Mouse (Mus musculus): Measurements from ENCODE around the gene Mthfsd. TPM values are rescaled to one million over a fixed set of nuclear protein-coding genes. Genes with fewer than 3 reads are reported as not detected.

The Mthfsd gene
- polyA plus RNA-seq, 1 experiment from 2014 or later: 68.2 TPM

DNA sequence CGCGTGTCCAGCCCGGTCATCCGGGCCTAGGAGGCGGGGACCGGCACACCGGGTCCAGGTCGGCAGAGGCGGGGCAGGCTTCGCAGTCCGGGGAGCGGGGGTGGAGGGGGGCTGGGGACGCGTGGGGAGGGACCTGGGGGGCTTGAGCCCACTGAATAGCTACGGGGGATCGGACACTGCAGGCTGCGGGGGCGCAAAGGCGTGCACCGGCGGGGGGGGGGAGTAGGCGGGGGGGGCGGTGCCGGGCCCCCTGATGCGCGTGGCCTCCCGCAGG, 24.3 kb downstream of the Mthfsd start:
- Histone ChIP-seq H3K36me3 (replicated peaks) (0 out of 2 replicates have a peak, but pooled peaks cover 3% of the 10 kb centered on the region), H3K4me3 (peak overlapping the region; percentile 70), H3K9me3 (no peaks in the 10 kb centered on the region), H3K27ac (replicated peaks) (peak overlapping the region; percentile 86), H3K27me3 (replicated peaks; ENCODE audit: low read depth, poor library complexity, severe bottlenecking) (peaks cover 100% of the 10 kb centered on the region), H3K4me1 (peaks cover 61% of the 10 kb centered on the region)
- under 1% methylated on average over 26 of the region's 27 CpGs for WGBS
- DNase-seq (ENCODE audit: low spot score): no peak

DNA sequence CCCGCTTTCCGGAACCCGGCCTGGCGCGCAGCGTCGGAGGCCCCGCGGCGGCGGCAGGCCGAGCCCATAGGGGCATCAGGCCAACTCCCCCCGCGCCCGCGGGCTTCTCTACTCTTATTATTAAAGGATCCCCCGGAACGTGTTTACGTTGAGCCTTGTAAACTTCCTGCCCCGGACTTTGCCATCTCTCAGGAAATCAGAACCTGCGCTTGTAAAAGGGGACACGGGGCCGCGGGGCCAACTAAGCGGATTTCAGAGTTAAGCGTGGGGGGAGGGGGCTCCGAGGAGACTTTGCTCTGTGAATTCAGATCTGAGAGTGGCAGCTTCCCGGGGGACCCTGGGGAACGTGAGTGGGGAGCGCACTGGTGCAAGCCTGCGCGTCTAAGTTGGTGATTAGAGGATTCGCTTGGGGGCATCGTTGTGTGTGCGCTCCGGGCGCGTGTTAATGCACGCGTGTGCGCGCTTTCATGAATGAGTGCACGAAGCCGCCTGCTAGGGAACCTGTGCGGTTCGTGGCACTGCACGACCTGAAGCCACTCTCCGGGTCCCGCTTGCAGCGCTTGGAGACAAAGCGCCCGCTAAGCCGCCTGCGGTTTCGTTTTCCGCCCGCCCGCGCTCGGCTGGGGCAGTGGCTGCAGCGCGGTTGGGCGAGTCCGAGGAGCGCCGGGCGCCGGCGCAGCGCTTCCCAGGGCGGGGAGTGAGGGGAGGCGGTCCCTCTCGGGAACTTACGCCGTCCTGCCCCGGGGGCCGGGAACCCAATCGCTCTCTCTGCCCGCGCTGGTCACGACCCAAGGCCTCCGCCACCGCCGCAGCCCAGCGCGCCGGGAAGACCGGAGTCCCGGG, 24.9 kb downstream of the Mthfsd start:
- WGBS: under 1% methylated on average over 89 of the region's 89 CpGs
- peak overlapping the region; percentile 86 for H3K27ac ChIP-seq (replicated peaks)
- peaks cover 100% of the 10 kb centered on the region for H3K27me3 ChIP-seq (replicated peaks; ENCODE audit: low read depth, poor library complexity, severe bottlenecking)
- H3K4me1 ChIP-seq: peaks cover 58% of the 10 kb centered on the region
- 0 out of 2 replicates have a peak, but pooled peaks cover 3% of the 10 kb centered on the region for H3K36me3 ChIP-seq (replicated peaks)
- peak overlapping the region; percentile 70 for H3K4me3 ChIP-seq
- no peaks in the 10 kb centered on the region for H3K9me3 ChIP-seq
- DNase-seq (ENCODE audit: low spot score): peak; percentile 87

DNA sequence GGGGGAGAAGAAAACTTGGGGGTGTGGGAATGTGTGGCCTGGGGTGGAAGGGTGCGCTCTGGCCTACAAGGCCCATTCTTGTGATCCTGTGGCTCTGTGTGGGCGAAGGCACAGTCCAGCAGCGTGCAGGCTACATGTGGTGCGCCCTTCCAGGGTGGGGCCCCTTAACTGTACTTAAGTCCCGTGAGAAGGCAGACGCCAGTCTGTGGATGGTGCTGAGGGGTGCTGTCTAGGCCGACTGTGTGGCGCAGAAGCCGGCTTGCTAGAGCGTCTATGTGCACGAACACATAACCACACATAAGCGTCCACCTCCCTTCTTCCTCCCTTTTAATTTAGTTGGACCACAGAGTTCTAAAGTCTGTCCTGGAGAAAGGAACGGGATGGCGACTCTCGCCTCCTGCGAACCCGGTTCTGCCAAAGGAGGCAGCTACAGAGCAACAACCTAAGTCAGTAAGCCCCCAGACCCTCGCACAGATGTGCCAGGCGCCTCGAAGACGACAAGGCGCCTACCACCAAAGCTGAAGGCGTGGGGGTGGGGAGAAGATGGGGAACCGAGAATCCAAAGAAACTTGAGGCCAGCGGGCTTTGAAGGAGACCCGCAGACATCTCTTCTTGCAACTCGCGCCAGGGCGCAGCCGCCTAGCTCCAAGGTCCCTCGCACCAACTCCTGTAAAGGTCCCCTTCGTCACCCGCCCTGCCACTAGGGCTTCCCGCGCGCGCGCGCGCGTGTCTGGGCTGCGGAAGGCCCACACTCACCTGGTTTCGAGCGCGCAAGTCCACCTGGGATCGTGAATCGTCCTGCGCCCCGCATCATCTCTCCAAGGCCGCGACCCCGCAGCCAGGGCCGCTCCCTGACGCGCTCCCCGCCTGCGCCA, 25.7 kb downstream of the Mthfsd start:
- DNase-seq (ENCODE audit: low spot score): peak; percentile 62
- Histone ChIP-seq H3K4me3 (peak overlapping the region; percentile 70), H3K4me1 (peaks cover 58% of the 10 kb centered on the region), H3K27ac (replicated peaks) (peak overlapping the region; percentile 86), H3K27me3 (replicated peaks; ENCODE audit: low read depth, poor library complexity, severe bottlenecking) (peaks cover 100% of the 10 kb centered on the region), H3K9me3 (no peaks in the 10 kb centered on the region), H3K36me3 (replicated peaks) (0 out of 2 replicates have a peak, but pooled peaks cover 3% of the 10 kb centered on the region)
- WGBS: under 1% methylated on average over 57 of the region's 57 CpGs

DNA sequence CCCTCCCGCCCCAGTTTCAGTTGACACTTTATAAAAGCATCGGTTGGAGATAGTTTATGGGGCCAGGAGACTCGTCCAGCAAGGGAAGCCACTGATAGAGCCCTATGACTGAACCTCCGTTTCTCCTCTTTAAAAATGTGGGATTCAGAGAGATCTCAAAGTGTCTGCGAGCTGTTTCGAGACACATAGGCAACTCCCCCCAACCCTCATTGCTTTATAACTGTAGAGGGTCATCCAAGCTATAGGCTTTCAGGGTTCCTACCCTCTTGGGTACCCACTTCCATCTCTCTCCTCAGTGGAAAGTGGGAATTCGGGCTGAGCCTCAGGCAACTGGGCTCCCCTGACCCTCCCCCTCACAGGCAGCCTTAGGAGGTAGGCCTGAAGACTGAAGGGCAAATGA, 26.8 kb downstream of the Mthfsd start:
- Histone ChIP-seq H3K36me3 (replicated peaks) (no peaks in the 10 kb centered on the region), H3K27ac (replicated peaks) (peak overlapping the region; percentile 86), H3K4me1 (peaks cover 51% of the 10 kb centered on the region), H3K9me3 (no peaks in the 10 kb centered on the region), H3K27me3 (replicated peaks; ENCODE audit: low read depth, poor library complexity, severe bottlenecking) (peaks cover 100% of the 10 kb centered on the region), H3K4me3 (peak overlapping the region; percentile 70)
- DNase-seq (ENCODE audit: low spot score): no peak
- WGBS: 2% methylated on average over 7 of the region's 7 CpGs

DNA sequence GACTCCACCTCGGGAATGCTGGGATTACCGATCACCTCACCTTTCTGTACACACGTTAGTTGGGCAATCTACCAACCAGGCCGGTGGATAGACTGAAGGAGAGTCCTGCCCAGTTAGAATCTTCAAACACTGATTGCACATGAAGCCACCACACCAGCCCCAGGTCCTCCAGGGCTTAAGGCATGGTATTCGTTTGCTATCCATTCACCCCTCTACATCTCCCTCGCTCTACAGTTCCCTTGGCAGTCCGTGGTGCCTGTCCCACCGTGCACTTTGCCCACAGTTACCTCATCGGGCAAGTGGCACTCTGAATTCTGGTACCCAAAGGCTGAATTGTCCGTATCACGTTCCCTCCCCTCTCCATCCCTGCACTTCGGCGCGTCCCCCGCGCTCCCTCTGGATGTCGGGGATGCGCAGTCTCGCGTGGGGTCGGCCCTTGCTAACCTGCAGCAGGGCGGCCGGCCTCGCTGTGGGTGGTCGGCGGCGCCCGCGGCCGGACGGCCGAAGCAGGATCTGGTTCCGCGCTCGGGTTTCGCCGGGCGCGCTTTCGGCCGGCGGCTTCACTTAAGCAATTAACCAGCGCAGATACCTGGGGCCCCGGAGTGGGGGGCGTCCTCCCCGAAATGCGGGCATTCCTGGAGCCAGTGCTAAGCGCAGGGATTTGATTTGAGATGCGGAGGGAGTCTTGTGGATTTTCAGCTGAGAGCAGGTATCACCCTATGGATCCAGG, 27.7 kb downstream of the Mthfsd start:
- WGBS: under 1% methylated on average over 49 of the region's 49 CpGs
- Histone ChIP-seq H3K4me3 (peak overlapping the region; percentile 70), H3K27ac (replicated peaks) (peak overlapping the region; percentile 74), H3K4me1 (peaks cover 51% of the 10 kb centered on the region), H3K9me3 (no peaks in the 10 kb centered on the region), H3K27me3 (replicated peaks; ENCODE audit: low read depth, poor library complexity, severe bottlenecking) (peaks cover 100% of the 10 kb centered on the region), H3K36me3 (replicated peaks) (no peaks in the 10 kb centered on the region)
- peak; percentile 70 for DNase-seq (ENCODE audit: low spot score)

DNA sequence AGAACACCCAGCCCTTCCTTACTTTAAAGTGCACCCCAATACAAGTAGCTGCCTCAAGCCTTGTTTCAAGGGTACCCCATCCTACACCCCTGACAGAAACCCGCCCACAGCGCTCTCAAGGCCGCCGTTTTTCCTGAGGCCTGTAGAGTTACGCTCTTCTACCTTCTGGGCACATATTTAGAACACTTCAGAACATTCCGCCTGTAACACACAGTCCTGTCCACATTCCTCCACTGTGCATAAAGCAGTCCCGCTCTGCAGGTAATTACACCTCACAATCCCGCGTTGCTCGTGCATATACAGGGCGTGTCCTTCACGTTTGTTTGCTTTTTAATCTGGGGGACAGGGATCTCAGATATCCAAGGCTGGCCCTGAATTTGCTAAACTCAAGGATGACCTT, 28.2 kb downstream of the Mthfsd start:
- H3K27me3 ChIP-seq (replicated peaks; ENCODE audit: low read depth, poor library complexity, severe bottlenecking): peaks cover 100% of the 10 kb centered on the region
- no peaks in the 10 kb centered on the region for H3K36me3 ChIP-seq (replicated peaks)
- H3K9me3 ChIP-seq: no peaks in the 10 kb centered on the region
- WGBS: 3% methylated on average over 12 of the region's 12 CpGs
- no peak for DNase-seq (ENCODE audit: low spot score)
- peak overlapping the region; percentile 70 for H3K4me3 ChIP-seq
- H3K4me1 ChIP-seq: peaks cover 49% of the 10 kb centered on the region
- no peak overlapping the region for H3K27ac ChIP-seq (replicated peaks)

DNA sequence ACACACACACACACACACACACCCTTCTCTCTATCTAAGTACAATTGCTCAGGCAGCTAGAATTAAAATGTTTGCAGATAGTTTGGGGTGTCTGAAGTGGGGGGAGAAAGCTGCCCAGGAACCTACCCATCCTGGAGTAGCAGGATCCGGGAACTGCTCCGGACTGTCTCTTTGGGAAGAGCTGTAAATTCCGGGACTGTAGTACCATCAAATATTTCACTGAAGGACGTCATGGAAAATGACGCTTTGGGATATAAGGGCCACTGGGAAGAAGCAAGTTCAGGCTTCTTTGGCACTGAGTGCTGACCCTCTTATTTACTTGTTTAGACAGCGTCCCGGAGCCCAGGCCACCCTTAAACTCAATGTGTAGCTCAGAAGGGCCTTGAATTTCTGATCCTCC, 29.0 kb downstream of the Mthfsd start:
- Histone ChIP-seq H3K9me3 (no peaks in the 10 kb centered on the region), H3K4me1 (peaks cover 49% of the 10 kb centered on the region), H3K4me3 (no peak overlapping the region), H3K27ac (replicated peaks) (no peak overlapping the region), H3K27me3 (replicated peaks; ENCODE audit: low read depth, poor library complexity, severe bottlenecking) (peaks cover 100% of the 10 kb centered on the region), H3K36me3 (replicated peaks) (no peaks in the 10 kb centered on the region)
- peak; percentile 36 for DNase-seq (ENCODE audit: low spot score)
- WGBS: 2% methylated on average over 7 of the region's 7 CpGs

DNA sequence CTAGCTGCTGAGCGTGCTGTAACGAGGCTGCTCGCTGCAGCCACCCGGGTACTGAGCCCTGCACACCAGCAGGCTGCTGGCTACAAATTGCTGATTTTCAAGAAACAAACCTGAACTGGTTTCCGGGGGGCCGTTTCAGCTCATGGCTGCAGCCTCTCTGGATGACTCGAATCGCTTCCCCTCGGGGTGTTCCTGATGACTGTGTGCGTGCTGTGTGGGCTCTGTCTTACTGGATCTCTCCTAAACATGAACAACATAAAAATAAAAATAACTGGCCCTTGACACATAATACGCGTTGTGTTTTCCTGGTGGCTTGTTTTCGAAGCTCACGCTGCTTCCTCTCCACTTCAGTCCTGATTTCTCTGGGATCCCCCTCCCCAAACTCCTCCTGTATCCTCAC, 29.5 kb downstream of the Mthfsd start:
- peak; percentile 42 for DNase-seq (ENCODE audit: low spot score)

DNA sequence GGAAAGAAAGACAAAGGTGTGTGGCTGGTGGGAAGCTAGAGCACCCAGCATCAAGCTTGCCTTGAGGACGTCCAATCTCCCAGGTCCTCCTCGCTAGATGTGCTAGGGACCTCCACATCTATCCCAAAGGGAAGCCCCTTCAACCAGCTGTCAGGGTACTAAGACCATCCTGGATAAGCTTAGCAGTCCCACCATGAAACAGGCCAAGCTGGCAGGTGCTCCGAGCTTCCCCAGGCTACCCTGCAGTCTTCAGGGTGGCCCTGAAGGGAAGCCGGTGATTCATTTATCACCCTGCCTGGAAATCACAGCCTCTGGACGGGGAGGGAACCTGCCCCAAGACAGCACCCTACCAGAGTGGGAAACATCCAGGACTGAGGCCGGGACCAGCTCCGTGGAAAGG, 31.6 kb downstream of the Mthfsd start:
- H3K4me1 ChIP-seq: peaks cover 50% of the 10 kb centered on the region

More for the DNA sequence above, 29.5 kb downstream of the Mthfsd start:
- Histone ChIP-seq H3K9me3 (no peaks in the 10 kb centered on the region), H3K36me3 (replicated peaks) (no peaks in the 10 kb centered on the region), H3K27ac (replicated peaks) (no peak overlapping the region), H3K4me1 (peaks cover 49% of the 10 kb centered on the region), H3K27me3 (replicated peaks; ENCODE audit: low read depth, poor library complexity, severe bottlenecking) (peaks cover 100% of the 10 kb centered on the region), H3K4me3 (no peak overlapping the region; the same call in 1 of the 2 replicates)
- WGBS: 1% methylated on average over 14 of the region's 14 CpGs

DNA sequence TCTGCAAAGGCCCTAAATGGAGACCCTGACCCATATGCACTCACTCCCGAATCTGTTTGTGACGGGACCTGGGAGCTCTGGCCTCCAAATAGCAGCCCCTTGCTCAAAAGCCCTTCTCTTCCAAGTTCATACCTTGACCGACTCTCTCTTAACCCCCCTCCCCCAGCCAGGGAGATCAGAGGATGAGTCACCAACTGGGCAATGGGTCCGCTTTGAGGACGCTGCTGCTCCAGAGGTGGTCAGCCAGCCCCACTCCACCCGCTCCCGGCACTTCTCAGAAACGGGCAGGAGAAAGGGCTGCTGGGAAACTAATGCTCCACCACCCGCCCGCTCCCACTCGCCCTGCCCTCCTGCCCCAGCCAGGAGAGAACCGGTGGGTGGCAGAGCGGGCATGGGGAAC, 32.3 kb downstream of the Mthfsd start:
- Histone ChIP-seq H3K27me3 (replicated peaks; ENCODE audit: low read depth, poor library complexity, severe bottlenecking) (peaks cover 100% of the 10 kb centered on the region), H3K4me1 (peaks cover 50% of the 10 kb centered on the region), H3K27ac (replicated peaks) (no peak overlapping the region), H3K9me3 (no peaks in the 10 kb centered on the region), H3K4me3 (no peak overlapping the region), H3K36me3 (replicated peaks) (no peaks in the 10 kb centered on the region)
- 1% methylated on average over 13 of the region's 13 CpGs for WGBS
- DNase-seq (ENCODE audit: low spot score): peak; percentile 40

More for the DNA sequence above, 31.6 kb downstream of the Mthfsd start:
- Histone ChIP-seq H3K27me3 (replicated peaks; ENCODE audit: low read depth, poor library complexity, severe bottlenecking) (peaks cover 100% of the 10 kb centered on the region), H3K9me3 (no peaks in the 10 kb centered on the region), H3K4me3 (no peak overlapping the region), H3K36me3 (replicated peaks) (no peaks in the 10 kb centered on the region), H3K27ac (replicated peaks) (no peak overlapping the region)
- DNase-seq (ENCODE audit: low spot score): no peak
- WGBS: 9% methylated on average over 7 of the region's 7 CpGs

DNA sequence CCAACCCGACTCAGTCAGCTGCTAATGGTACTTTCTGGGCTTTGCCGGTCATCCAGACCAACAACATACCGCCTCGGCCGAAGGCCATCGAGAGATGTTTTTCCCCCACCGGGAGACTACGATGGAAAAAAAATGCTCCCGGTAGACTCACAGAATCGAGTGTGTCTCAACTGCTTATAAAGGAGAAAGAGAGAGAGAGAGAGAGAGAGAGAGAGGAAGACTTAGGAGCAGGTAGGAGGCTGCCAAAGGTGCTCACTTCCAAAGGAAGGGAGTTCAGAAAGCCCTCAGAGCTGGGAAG, 33.4 kb downstream of the Mthfsd start:
- 0 out of 2 replicates have a peak overlapping the region, but pooled peaks have one; percentile 27 for H3K27ac ChIP-seq (replicated peaks)

More for the DNA sequence above, 33.4 kb downstream of the Mthfsd start:
- Histone ChIP-seq H3K27me3 (replicated peaks; ENCODE audit: low read depth, poor library complexity, severe bottlenecking) (peaks cover 100% of the 10 kb centered on the region), H3K9me3 (no peaks in the 10 kb centered on the region), H3K4me1 (peaks cover 51% of the 10 kb centered on the region), H3K36me3 (replicated peaks) (no peaks in the 10 kb centered on the region), H3K4me3 (peak overlapping the region; percentile 42; the same call in 1 of the 2 replicates)
- 1% methylated on average over 10 of the region's 10 CpGs for WGBS
- peak; percentile 56 for DNase-seq (ENCODE audit: low spot score)

All from embryonic facial prominence, embryonic 10.5 days (tissue).